Mouse (Mus musculus): ENCODE results near the gene Gstm4. TPM values are rescaled to one million over a fixed set of nuclear protein-coding genes. Genes with fewer than 3 reads are reported as not detected.
"Not testable (repeated sequence)": the region's sequence is repeated elsewhere in the genome, so short reads cannot be mapped to it uniquely, and the experiment has no call there.

Gstm4 gene
- polyA plus RNA-seq, 1 experiment: 16.1 TPM

GRCm38 (mm10) chr3:108050493-108050892 lies 5.8 kb upstream of the Gstm4 start:
- TF ChIP-seq POLR2A (IDR thresholded peaks at IDR 0.05; ENCODE audit: extremely low read depth, insufficient read depth, low read length) (no peak), CTCF (IDR thresholded peaks at IDR 0.05; ENCODE audit: extremely low read depth, insufficient read depth, low read length) (no peak)

GRCm38 (mm10) chr3:108048306-108048705 lies 3.6 kb upstream of the Gstm4 start:
- H3K4me1 ChIP-seq (ENCODE audit: control insufficient read depth, insufficient read depth, low read length): no peaks in the 10 kb centered on the region
- TF ChIP-seq POLR2A (IDR thresholded peaks at IDR 0.05; ENCODE audit: extremely low read depth, insufficient read depth, low read length): no peak
- no peak for TF ChIP-seq CTCF (IDR thresholded peaks at IDR 0.05; ENCODE audit: extremely low read depth, insufficient read depth, low read length)

More at GRCm38 (mm10) chr3:108050493-108050892, 5.8 kb upstream of the Gstm4 start:
- Histone ChIP-seq H3K27ac (ENCODE audit: insufficient read depth, low read length) (no peak overlapping the region), H3K4me1 (ENCODE audit: control insufficient read depth, insufficient read depth, low read length) (no peaks in the 10 kb centered on the region), H3K4me3 (ENCODE audit: insufficient read depth, low read length) (no peak overlapping the region)

GRCm38 (mm10) chr3:108046944-108047655 lies 2.4 kb upstream of the Gstm4 start:
- Histone ChIP-seq H3K4me1 (ENCODE audit: control insufficient read depth, insufficient read depth, low read length) (no peaks in the 10 kb centered on the region), H3K27ac (ENCODE audit: insufficient read depth, low read length) (no peak overlapping the region), H3K4me3 (ENCODE audit: insufficient read depth, low read length) (no peak overlapping the region)
- no peak for TF ChIP-seq POLR2A (IDR thresholded peaks at IDR 0.05; ENCODE audit: extremely low read depth, insufficient read depth, low read length)
- no peak for TF ChIP-seq CTCF (IDR thresholded peaks at IDR 0.05; ENCODE audit: extremely low read depth, insufficient read depth, low read length)

More at GRCm38 (mm10) chr3:108048306-108048705, 3.6 kb upstream of the Gstm4 start:
- Histone ChIP-seq H3K4me3 (ENCODE audit: insufficient read depth, low read length) (no peak overlapping the region), H3K27ac (ENCODE audit: insufficient read depth, low read length) (no peak overlapping the region)

GRCm38 (mm10) chr3:108033156-108033555 lies 11.5 kb downstream of the Gstm4 start:
- TF ChIP-seq CTCF (IDR thresholded peaks at IDR 0.05; ENCODE audit: extremely low read depth, insufficient read depth, low read length) (no peak), POLR2A (IDR thresholded peaks at IDR 0.05; ENCODE audit: extremely low read depth, insufficient read depth, low read length) (no peak)
- H3K4me3 ChIP-seq (ENCODE audit: insufficient read depth, low read length): no peak overlapping the region
- H3K4me1 ChIP-seq (ENCODE audit: control insufficient read depth, insufficient read depth, low read length): no peaks in the 10 kb centered on the region
- H3K27ac ChIP-seq (ENCODE audit: insufficient read depth, low read length): no peak overlapping the region

GRCm38 (mm10) chr3:108032113-108032512 lies 12.6 kb downstream of the Gstm4 start:
- TF ChIP-seq CTCF (IDR thresholded peaks at IDR 0.05; ENCODE audit: extremely low read depth, insufficient read depth, low read length): no peak
- TF ChIP-seq POLR2A (IDR thresholded peaks at IDR 0.05; ENCODE audit: extremely low read depth, insufficient read depth, low read length): no peak
- Histone ChIP-seq H3K4me3 (ENCODE audit: insufficient read depth, low read length) (no peak overlapping the region), H3K4me1 (ENCODE audit: control insufficient read depth, insufficient read depth, low read length) (no peaks in the 10 kb centered on the region), H3K27ac (ENCODE audit: insufficient read depth, low read length) (no peak overlapping the region)

- H3K27ac ChIP-seq (ENCODE audit: insufficient read depth, low read length): no peak overlapping the region
- no peaks in the 10 kb centered on the region for H3K4me1 ChIP-seq (ENCODE audit: control insufficient read depth, insufficient read depth, low read length)
- TF ChIP-seq CTCF (IDR thresholded peaks at IDR 0.05; ENCODE audit: extremely low read depth, insufficient read depth, low read length): no peak
- no peak for TF ChIP-seq POLR2A (IDR thresholded peaks at IDR 0.05; ENCODE audit: extremely low read depth, insufficient read depth, low read length)
- no peak overlapping the region for H3K4me3 ChIP-seq (ENCODE audit: insufficient read depth, low read length)
Observed at GRCm38 (mm10) chr3:108028641-108029365, 15.9 kb downstream of the Gstm4 start.

GRCm38 (mm10) chr3:108026597-108026996 lies 18.1 kb downstream of the Gstm4 start:
- H3K27ac ChIP-seq (ENCODE audit: insufficient read depth, low read length): no peak overlapping the region
- no peaks in the 10 kb centered on the region for H3K4me1 ChIP-seq (ENCODE audit: control insufficient read depth, insufficient read depth, low read length)
- H3K4me3 ChIP-seq (ENCODE audit: insufficient read depth, low read length): no peak overlapping the region
- TF ChIP-seq CTCF (IDR thresholded peaks at IDR 0.05; ENCODE audit: extremely low read depth, insufficient read depth, low read length): no peak
- no peak for TF ChIP-seq POLR2A (IDR thresholded peaks at IDR 0.05; ENCODE audit: extremely low read depth, insufficient read depth, low read length)

GRCm38 (mm10) chr3:108026049-108026448 lies 18.6 kb downstream of the Gstm4 start:
- no peak for TF ChIP-seq POLR2A (IDR thresholded peaks at IDR 0.05; ENCODE audit: extremely low read depth, insufficient read depth, low read length)
- TF ChIP-seq CTCF (IDR thresholded peaks at IDR 0.05; ENCODE audit: extremely low read depth, insufficient read depth, low read length): no peak
- Histone ChIP-seq H3K4me1 (ENCODE audit: control insufficient read depth, insufficient read depth, low read length) (no peaks in the 10 kb centered on the region), H3K27ac (ENCODE audit: insufficient read depth, low read length) (no peak overlapping the region), H3K4me3 (ENCODE audit: insufficient read depth, low read length) (no peak overlapping the region)

- Histone ChIP-seq H3K27ac (ENCODE audit: insufficient read depth, low read length) (no peak overlapping the region), H3K4me1 (ENCODE audit: control insufficient read depth, insufficient read depth, low read length) (no peaks in the 10 kb centered on the region), H3K4me3 (ENCODE audit: insufficient read depth, low read length) (no peak overlapping the region)
- no peak for TF ChIP-seq POLR2A (IDR thresholded peaks at IDR 0.05; ENCODE audit: extremely low read depth, insufficient read depth, low read length)
- no peak for TF ChIP-seq CTCF (IDR thresholded peaks at IDR 0.05; ENCODE audit: extremely low read depth, insufficient read depth, low read length)
Observed at GRCm38 (mm10) chr3:108025318-108025717, 19.4 kb downstream of the Gstm4 start.

- Histone ChIP-seq H3K4me1 (ENCODE audit: control insufficient read depth, insufficient read depth, low read length) (0 out of 2 replicates have a peak, but pooled peaks cover 2% of the 10 kb centered on the region), H3K27ac (ENCODE audit: insufficient read depth, low read length) (no peak overlapping the region), H3K4me3 (ENCODE audit: insufficient read depth, low read length) (no peak overlapping the region)
- TF ChIP-seq POLR2A (IDR thresholded peaks at IDR 0.05; ENCODE audit: extremely low read depth, insufficient read depth, low read length) (no peak), CTCF (IDR thresholded peaks at IDR 0.05; ENCODE audit: extremely low read depth, insufficient read depth, low read length) (no peak)
Observed at GRCm38 (mm10) chr3:108022650-108023049, 22.0 kb downstream of the Gstm4 start.

GRCm38 (mm10) chr3:108020351-108021022 lies 24.2 kb downstream of the Gstm4 start:
- not testable (repeated sequence) for H3K4me3 ChIP-seq (ENCODE audit: insufficient read depth, low read length); H3K27ac ChIP-seq (ENCODE audit: insufficient read depth, low read length); H3K4me1 ChIP-seq (ENCODE audit: control insufficient read depth, insufficient read depth, low read length)

GRCm38 (mm10) chr3:108019226-108019625 lies 25.5 kb downstream of the Gstm4 start:
- H3K4me1 ChIP-seq (ENCODE audit: control insufficient read depth, insufficient read depth, low read length); H3K4me3 ChIP-seq (ENCODE audit: insufficient read depth, low read length); H3K27ac ChIP-seq (ENCODE audit: insufficient read depth, low read length): not testable (repeated sequence)

All from cortical plate, adult 2 months (tissue).